Comparison of ENCODE assay signal across 15 mouse cellular contexts in the genomic region with DNA sequence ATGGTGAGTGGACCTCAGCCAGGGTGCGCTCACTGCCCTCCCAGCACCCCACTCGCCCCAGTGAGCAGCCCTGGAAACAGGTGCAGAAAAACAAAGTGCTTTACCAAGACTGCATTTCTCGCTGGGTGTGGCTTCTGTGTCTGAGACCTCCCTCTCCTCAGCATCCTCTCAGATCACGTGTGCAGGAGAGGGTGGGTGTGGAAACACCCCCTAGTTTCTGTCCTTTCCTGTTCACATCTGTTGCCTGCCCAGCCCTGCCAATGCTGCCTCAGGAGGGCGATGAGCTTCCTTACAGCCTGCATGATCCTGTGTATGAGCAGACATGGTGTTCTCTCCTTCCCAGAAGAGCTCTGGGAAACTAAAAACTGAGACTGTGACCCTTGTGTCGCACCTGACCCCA. TPM values are rescaled to one million over a fixed set of nuclear protein-coding genes. Genes with fewer than 3 reads are reported as not detected.
A peak's percentile ranks its signal among the peaks of the same experiment; 100 is the strongest.
DNase-seq lines count a peak whose midpoint lies in the region; ATAC-seq lines count a peak whose summit lies in the region.
"Had no signal": no experiment of that assay in that cellular context is flagged by ENCODE, and none has a peak within 500 bp of the region (broad histone marks: within the 10 kb centered on the region; RNA-seq: fewer than 3 reads in every experiment).

No protein-coding gene starts in this region.

- peak; percentile 40 for DNase-seq in layer of hippocampus, adult 9-11 months
- no peak for DNase-seq in layer of hippocampus, adult 18-20 months (ENCODE audit: low spot score in 2 of 2)
- DNase-seq in R1 (ENCODE audit: low read depth, low spot score), result peak; percentile 46
- peak; percentile 48 for DNase-seq in telencephalon, adult 2 months (ENCODE audit: low read depth, low spot score)
- DNase-seq in natural killer cell, adult 2 months (ENCODE audit: low spot score in 2 of 2), result no peak
- no peak for DNase-seq in spleen, adult 12 weeks (ENCODE audit: low spot score)
- DNase-seq: adrenal gland, postnatal 10 days; cerebellum, adult 18-20 months; retina, postnatal 1 day had no signal

- no peak overlapping the region for H3K4me3 ChIP-seq in intestine, embryonic 16.5 days (ENCODE audit: low read length)
- H3K4me3 ChIP-seq in forebrain, embryonic 12.5 days (replicated peaks), result no peak overlapping the region
- H3K4me3 ChIP-seq: embryonic facial prominence, embryonic 12.5 days; myocyte had no signal

- H3K27me3 ChIP-seq in intestine, embryonic 16.5 days (replicated peaks; ENCODE audit: control insufficient read depth, insufficient read depth, low read length), result no peaks in the 10 kb centered on the region
- H3K27me3 ChIP-seq in forebrain, embryonic 12.5 days, result no peaks in the 10 kb centered on the region
- H3K27me3 ChIP-seq: embryonic facial prominence, embryonic 12.5 days had no signal

- peaks cover 36% of the 10 kb centered on the region for H3K4me1 ChIP-seq in intestine, embryonic 16.5 days (ENCODE audit: control insufficient read depth, insufficient read depth, low read length)
- no peaks in the 10 kb centered on the region; the same call in 1 of the 2 replicates for H3K4me1 ChIP-seq in forebrain, embryonic 12.5 days
- H3K4me1 ChIP-seq: embryonic facial prominence, embryonic 12.5 days had no signal

- H3K9ac ChIP-seq in intestine, embryonic 16.5 days (ENCODE audit: low read depth, low read length), result 0 out of 2 replicates have a peak overlapping the region, but pooled peaks have one; percentile 13
- no peak overlapping the region for H3K9ac ChIP-seq in forebrain, embryonic 12.5 days
- H3K9ac ChIP-seq: embryonic facial prominence, embryonic 12.5 days had no signal

- 68% methylated on average over 6 of the region's 6 CpGs for WGBS in intestine, embryonic 16.5 days
- 80% methylated on average over 6 of the region's 6 CpGs for WGBS in forebrain, embryonic 12.5 days

- no peak for ATAC-seq in intestine, embryonic 16.5 days
- ATAC-seq in forebrain, embryonic 12.5 days (ENCODE audit: low FRiP score), result no peak
- ATAC-seq: forebrain, embryonic 16.5 days had no signal

- H3K4me2 ChIP-seq in intestine, embryonic 16.5 days (ENCODE audit: low read depth, low read length), result no peak overlapping the region
- no peak overlapping the region for H3K4me2 ChIP-seq in forebrain, embryonic 12.5 days
- H3K4me2 ChIP-seq: embryonic facial prominence, embryonic 12.5 days had no signal

- no peaks in the 10 kb centered on the region for H3K9me3 ChIP-seq in intestine, embryonic 16.5 days (ENCODE audit: control insufficient read depth, low read length)
- no peaks in the 10 kb centered on the region for H3K9me3 ChIP-seq in forebrain, embryonic 12.5 days
- H3K9me3 ChIP-seq: embryonic facial prominence, embryonic 12.5 days had no signal

- H3K36me3 ChIP-seq in intestine, embryonic 16.5 days (ENCODE audit: control insufficient read depth, insufficient read depth, low read length), result peaks cover 11% of the 10 kb centered on the region; the same call in 1 of the 2 replicates
- peaks cover 77% of the 10 kb centered on the region for H3K36me3 ChIP-seq in forebrain, embryonic 12.5 days (replicated peaks)

- H3K27ac ChIP-seq in intestine, embryonic 16.5 days (ENCODE audit: low read length), result peak overlapping the region; percentile 69
- no peak overlapping the region for H3K27ac ChIP-seq in forebrain, embryonic 12.5 days
- H3K27ac ChIP-seq: embryonic facial prominence, embryonic 12.5 days had no signal

RNA-seq across cellular contexts. Expression of gene Degs2, which starts 15.7 kb away (rescaled TPM):
- total RNA-seq in layer of hippocampus, adult 18-20 months (2021), result 1 to 10 TPM; 2.6 to 5.4 TPM
- polyA plus RNA-seq in intestine, embryonic 16.5 days (2015; fragmentation: Nextera tagmentation; extraction: Ambion mirVana), result 161 and 181 TPM in 2 replicates
- 2.3 and 2.4 TPM in 2 replicates for polyA plus RNA-seq in forebrain, embryonic 12.5 days (2016; fragmentation: Nextera tagmentation; extraction: Ambion mirVana)
- total RNA-seq: adrenal gland, postnatal 10 days; MEL had no signal

Comparison
In these comparisons a context has a peak if more than half of its experiments do, and no peak if none do; other contexts are left out.
1. DNase-seq: peak in layer of hippocampus, adult 9-11 months (single experiment), R1 (single experiment) and telencephalon, adult 2 months (single experiment); none in layer of hippocampus, adult 18-20 months (0 of 2), natural killer cell, adult 2 months (0 of 2) and spleen, adult 12 weeks (single experiment).
2. RNA of gene Degs2, which starts 15.7 kb away (polyA plus RNA-seq): 161 to 181 TPM in intestine, embryonic 16.5 days; 2.3 to 2.4 TPM in forebrain, embryonic 12.5 days; every median in the first group is over 10 times any median in the second.